Mouse (Mus musculus) adrenal gland, postnatal 14 days (tissue): ENCODE measurements around the gene Miga2. TPM values are rescaled to one million over a fixed set of nuclear protein-coding genes. Genes with fewer than 3 reads are reported as not detected.

Experiments used
- DNase-seq: peaks from one replicate; pipeline ENCODE4 v3.0.0; 2021; ENCODE audit warnings: mixed read lengths
- long read RNA-seq, 2 experiments: library from polyadenylated mRNA; stranded (forward); transcript quantifications; one replicate each; pipeline ENCODE4 v2.0.0; 2021
- total RNA-seq: library from RNA; stranded (reverse); gene quantifications from 2 replicates; pipeline ENCODE4 v1.2.3, GENCODE M21; 2021

Gene Miga2
- total RNA-seq = 87.9 and 89.3 TPM in 2 replicates
- long read RNA-seq, experiment 1, transcript Miga2-201 (16 exons, 3,381 nt) = major isoform, 41 of 78 reads
- long read RNA-seq, experiment 1, partial matches to known transcripts = 6 of 78 reads
- long read RNA-seq, experiment 1, other reads (novel, unspliced or antisense) = 28 of 78 reads
- long read RNA-seq, experiment 2, transcript Miga2-201 (16 exons, 3,381 nt) = major isoform, 21 of 49 reads
- long read RNA-seq, experiment 2, partial matches to known transcripts = 8 of 49 reads
- long read RNA-seq, experiment 2, other reads (novel, unspliced or antisense) = 19 of 49 reads

DNA sequence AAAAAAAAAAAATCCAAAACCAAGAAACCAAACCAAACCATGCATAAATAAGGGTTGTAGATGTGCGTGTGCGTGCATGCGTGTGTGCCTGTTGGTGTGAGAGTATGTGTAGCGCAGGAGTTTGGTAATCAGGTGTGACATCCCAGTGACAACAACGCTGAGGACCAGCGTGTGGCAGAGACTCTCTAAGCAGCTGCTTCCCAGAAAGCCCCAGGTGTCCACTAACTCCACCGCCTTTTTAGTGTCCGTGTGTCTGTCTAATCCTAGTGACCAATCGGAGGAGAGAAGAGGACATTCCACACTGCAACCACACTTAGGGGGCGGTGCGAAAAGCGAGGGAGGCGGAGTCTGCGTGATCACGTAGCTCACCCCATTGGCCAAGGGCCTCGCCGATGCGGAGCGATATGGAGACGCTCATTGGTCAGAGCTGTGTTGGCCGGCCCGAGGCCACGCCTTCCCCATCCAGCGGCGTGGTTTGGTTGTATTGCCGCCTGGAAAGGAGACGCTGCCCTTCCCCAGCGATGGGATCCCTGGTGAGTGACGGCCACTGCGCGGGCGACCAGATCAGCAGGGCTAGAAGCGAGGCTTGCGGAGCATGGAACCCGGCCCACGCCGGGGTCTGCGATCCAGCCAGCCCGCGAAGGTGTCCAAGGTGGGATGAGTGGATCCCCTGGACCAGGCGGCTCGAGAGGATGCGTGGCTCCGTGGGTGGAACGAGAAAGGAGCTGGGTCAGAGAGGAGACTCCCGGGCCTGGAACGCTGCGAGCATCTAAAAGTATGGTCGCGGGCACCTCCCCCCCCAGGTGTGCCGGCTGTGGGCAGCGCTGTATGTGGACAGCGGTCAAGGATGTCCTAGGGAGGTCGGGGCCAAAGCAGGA, at the start of gene Miga2:
TSS of gene Miga2 (plus strand) at position 461 of the 878 bp plus-strand sequence.
- peak; percentile 99 for DNase-seq

GRCm38 (mm10) chr2:30316136-30316535, 47.9 kb upstream of the Miga2 start:
- DNase-seq = peak; percentile 22

DNA sequence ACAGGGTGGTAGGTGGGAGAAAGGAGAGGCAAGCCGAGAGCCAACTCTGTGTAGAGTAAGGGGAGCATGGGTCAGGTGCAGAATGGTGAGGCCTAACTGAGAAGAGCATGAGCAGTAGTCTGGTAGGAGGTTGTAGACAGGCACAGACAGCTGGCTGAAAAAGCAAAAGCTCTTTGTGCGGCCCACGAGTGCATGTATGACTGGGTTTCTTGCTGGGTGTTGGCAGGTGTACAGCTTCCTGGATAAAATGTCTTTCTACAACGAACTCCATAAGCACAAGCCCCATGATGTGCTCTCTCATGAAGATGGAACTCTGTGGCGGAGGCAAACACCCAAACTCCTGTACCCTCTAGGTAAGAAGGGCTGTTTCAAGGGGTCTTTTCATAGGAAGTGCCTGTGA, 47.1 kb upstream of the Miga2 start:
- no peak for DNase-seq

DNA sequence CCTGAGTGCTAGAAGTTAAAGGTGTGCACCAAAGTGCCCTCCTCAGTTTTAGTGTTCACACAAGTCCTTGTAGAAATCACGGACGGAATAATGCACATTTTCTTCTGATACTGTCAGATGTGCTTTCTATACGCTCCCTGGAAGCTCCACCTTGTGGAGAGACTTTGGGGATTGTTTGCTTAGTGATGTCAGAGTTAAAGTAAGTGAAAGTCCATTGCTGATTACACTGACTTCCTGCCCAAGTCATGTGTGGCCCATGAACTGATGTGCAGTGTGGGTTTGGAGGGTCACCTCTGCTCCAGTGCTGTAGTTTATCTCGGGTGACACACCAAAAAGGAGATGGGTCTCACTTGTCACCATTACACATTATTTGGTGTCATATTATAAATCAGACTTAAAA, 44.8 kb upstream of the Miga2 start:
- no peak for DNase-seq

DNA sequence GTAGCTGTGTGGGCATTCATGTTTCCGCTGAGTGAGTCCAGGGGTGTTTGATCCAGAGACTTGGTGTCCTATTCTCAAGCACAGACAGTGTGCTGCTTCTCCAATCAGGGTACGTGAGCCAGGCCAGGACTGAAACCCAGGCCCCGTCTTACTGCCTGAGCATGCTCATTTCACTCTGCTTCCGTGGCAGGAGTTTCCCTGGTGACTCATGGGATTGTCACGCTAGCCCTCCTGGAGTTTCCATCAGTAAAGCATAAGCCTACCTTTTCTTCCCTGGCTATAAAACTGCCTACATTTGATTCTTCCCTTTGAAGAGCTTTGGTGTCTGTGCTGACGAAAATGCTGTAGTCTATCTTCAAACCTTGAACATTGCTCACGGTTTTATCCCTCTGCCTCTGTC, 40.9 kb upstream of the Miga2 start:
- DNase-seq = no peak

DNA sequence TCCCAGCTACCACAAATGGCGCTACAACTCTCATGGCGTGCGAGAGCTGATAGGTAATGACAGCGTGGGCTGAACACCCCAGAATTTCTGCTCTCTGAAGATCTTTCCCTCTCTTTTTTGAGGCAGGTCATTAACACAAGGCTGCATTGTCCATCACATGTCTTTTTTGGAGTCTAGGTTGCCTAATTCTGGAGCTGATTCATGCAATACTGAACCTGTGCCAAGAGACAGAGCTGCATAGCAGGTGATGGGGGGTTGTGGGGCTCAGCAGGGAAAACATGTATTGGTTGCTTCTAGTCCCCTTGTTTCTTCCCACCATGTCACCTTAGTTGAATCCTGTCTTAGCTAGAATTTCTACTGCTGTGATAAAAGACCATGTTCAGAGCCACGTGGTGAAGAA, 38.7 kb upstream of the Miga2 start:
- DNase-seq = no peak

DNA sequence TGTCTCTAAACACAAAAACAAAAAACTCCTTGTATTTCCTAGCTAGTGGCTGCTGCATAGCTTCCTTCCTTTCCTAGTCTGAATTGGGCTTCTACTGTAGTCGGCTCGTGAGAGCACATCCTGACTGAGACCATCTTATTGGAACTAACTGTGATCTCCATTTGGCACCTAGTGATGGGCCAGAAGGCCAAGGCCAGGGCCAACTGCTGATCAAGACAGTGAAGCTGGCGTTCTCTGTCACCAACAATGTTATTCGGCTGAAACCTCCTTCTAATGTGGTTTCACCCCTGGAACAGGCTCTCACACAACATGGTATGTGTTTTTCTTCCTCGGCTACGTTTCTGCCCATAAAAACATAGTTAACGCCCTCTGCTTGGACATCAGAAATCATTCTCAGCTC, 36.8 kb upstream of the Miga2 start:
- no peak for DNase-seq

DNA sequence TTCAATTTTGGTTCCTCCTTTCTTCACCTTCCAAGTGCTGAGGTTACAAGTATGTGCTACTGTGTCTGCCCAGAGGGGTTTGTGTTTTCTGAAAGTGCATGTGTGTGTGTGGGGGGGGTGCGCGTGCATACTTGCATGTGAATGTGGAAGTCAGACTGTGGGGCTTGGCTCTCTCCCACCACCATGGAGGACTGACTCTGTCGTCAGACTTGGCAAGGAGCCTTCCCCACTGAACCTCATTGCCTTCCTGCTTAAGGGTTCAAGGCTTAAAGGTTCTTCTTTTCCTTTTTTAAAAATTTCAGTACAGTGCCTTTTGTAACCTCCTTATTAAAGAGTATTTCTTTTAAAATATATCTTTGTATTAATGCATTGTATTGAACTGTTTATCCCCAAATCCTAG, 35.2 kb upstream of the Miga2 start:
- DNase-seq = peak; percentile 55

GRCm38 (mm10) chr2:30335324-30335723, 28.7 kb upstream of the Miga2 start:
- DNase-seq = no peak

DNA sequence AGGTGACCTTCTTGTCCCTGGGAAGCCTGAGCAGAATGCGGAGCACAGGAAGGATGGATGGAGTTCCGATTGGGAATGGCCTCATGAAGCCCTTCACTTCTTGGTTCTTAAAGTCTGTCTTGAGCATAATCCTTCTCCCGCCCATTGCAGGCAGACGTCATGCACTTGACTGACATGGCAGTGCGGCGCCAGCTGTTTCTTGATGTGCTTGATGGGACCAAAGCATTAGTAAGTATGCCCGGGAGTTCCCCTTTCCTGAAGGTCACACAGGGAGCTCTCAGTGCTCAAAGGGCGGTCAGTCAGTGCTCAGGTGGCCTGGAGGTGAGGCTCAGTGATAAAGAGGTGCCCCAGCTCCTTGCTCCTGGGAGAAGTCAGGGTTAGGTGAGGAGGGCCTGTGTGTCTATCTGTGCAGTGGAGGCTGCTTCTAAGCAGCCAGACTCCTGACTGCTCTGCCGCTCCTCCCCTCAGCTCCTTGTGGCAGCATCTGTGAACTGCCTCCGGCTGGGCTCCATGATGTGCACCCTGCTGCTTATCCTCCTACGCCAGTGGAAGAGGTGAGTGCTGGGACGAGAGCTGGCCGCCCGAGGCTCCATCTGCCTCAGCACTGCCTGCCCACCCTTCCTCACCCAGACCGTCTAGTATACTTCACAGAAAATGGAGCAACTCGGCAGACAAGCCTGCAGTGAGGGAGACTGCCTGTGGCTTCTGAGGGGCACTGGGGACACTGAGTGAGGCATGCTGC, 27.7 kb upstream of the Miga2 start:
- peak; percentile 50 for DNase-seq

- peak; percentile 92 for DNase-seq
Observed at GRCm38 (mm10) chr2:30337179-30337578, 26.9 kb upstream of the Miga2 start.

DNA sequence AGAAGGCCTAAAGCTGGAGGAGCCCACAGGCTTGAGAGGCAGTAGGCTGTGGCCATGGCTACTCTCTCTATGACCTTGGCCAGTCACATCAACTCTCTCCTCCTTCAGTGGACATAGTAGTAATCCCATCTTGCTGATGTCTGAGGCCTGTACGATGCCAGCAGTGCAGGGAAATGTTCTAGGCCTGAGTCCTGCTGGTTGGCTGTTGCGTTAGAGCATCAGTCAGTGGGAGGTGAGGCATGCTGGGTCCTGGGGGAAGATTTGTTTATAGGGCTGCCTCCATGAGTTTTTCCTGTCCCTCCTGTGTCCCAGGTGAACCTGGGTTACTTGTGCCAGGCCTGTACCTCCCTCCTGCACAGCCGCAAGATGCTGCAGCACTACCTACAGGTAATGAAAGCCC, 22.0 kb upstream of the Miga2 start:
- DNase-seq = no peak

- no peak for DNase-seq
Observed at GRCm38 (mm10) chr2:30342544-30342943, 21.5 kb upstream of the Miga2 start.

- DNase-seq = peak; percentile 87
Observed at GRCm38 (mm10) chr2:30343601-30344137, 20.4 kb upstream of the Miga2 start.

DNA sequence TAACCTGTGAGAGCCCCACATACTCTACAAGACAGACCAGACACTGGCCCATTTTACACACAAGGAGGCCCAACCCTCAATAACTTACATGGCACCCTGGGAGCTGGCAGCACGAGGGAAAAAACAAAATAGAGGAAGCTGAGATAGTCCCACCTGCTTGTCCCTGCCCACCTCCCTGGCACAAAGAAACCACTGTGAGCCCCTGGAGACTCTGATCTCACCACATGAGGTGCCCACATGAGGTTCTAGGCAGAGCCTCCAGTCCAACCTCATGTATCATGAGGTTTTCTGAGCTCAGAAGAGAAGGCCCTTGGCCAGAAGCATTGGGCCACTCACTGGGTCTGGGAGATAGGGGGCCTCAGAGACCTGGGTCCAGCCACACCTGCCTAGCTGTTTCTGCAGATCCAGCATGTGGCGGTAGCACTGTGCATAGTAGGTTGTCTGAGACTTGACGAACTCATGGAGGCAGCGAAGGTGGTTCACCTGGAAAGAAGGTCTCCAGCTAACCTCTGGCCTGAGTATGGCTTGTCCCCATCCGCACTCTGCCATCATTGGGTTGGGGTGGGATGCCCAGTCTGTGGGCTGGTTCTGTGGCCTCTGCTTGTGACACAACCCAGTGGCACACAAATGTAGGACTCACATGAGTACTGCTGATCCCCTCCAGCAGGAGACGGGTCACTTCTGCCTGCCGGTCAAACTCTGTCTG, 17.9 kb upstream of the Miga2 start:
- DNase-seq = no peak

- DNase-seq = peak; percentile 74
Observed at GRCm38 (mm10) chr2:30349196-30349595, 14.8 kb upstream of the Miga2 start.

GRCm38 (mm10) chr2:30351149-30351548, 12.9 kb upstream of the Miga2 start:
- DNase-seq = peak; percentile 67

DNA sequence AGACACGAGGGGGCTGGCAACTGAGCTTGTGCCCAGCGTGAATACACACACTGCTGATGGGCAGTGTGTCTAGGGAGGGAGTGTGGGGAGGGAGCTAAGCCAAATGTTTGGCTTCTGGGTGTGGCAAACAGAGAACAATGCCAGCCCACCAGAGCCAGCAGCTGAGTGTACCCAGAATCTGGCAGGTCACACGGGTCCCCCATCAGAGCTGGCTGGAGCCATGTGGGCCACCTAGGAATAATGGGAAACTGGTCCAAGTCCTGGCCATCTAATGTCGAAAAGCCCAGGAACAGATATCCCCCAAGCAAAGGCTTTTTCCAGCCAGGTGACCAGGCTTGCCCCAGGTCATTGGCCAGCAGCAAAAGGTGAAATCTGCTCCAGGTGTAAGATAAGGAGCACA, 8.2 kb upstream of the Miga2 start:
- DNase-seq = no peak

GRCm38 (mm10) chr2:30356266-30356665, 7.8 kb upstream of the Miga2 start:
- DNase-seq = peak; percentile 45

GRCm38 (mm10) chr2:30356906-30357305, 7.1 kb upstream of the Miga2 start:
- no peak for DNase-seq

GRCm38 (mm10) chr2:30357552-30358510, 6.2 kb upstream of the Miga2 start:
- DNase-seq = peak; percentile 39
